Mouse (Mus musculus) embryonic facial prominence, embryonic 13.5 days (tissue): ENCODE measurements at regions not wholly inside any gene's neighbourhood (a gene's known extent, or its start where the extent isn't known, plus 50 kb on each side); places are given as distances from the start of the nearest gene placed in this dataset.
A peak's percentile ranks its signal among the peaks of the same experiment; 100 is the strongest.

Experiments
- ATAC-seq: fragments of 200-750 bp; cut with Nextera tagmentation; 2 replicates; pipeline ENCODE4 v1.8.0; 2017; ENCODE audit warnings: low read depth; ENCODE audit not compliant: insufficient number of reproducible peaks, insufficient read depth, low FRiP score, low TSS enrichment
- H3K27ac ChIP-seq: fragments of 300-500 bp; sonication (generic); 2 replicates; pipeline ENCODE4 v1.5.1; 2015; ENCODE audit warnings: moderate library complexity, mild to moderate bottlenecking, inconsistent platforms
- H3K27me3 ChIP-seq: fragments of 300-500 bp; sonication (generic); 2 replicates; pipeline ENCODE4 v1.6.1; 2015; ENCODE audit warnings: mild to moderate bottlenecking, inconsistent platforms
- H3K36me3 ChIP-seq: fragments of 300-500 bp; sonication (generic); 2 replicates; pipeline ENCODE4 v1.6.1; 2015; ENCODE audit warnings: mild to moderate bottlenecking, inconsistent platforms
- H3K4me1 ChIP-seq: fragments of 300-500 bp; sonication (generic); 2 replicates; pipeline ENCODE4 v1.6.1; 2015; ENCODE audit warnings: inconsistent platforms
- H3K4me2 ChIP-seq: fragments of 300-500 bp; sonication (generic); 2 replicates; pipeline ENCODE4 v1.6.1; 2015; ENCODE audit warnings: moderate library complexity, mild to moderate bottlenecking, inconsistent platforms
- H3K4me3 ChIP-seq: fragments of 300-500 bp; sonication (generic); 2 replicates; pipeline ENCODE4 v1.5.1; 2015; ENCODE audit warnings: mild to moderate bottlenecking, inconsistent platforms
- H3K9ac ChIP-seq: fragments of 300-500 bp; sonication (generic); 2 replicates; pipeline ENCODE4 v1.6.1; 2015; ENCODE audit warnings: mild to moderate bottlenecking, inconsistent platforms
- H3K9me3 ChIP-seq: fragments of 300-500 bp; sonication (generic); 2 replicates; pipeline ENCODE4 v1.6.1; 2016; ENCODE audit warnings: inconsistent platforms
- WGBS: fragments of 180-500 bp; shearing (Covaris S2); methylation state at CpG from one replicate; pipeline ENCODE4 v1.1.7; 2015; ENCODE audit warnings: mixed read lengths; 5-methylcytosine and 5-hydroxymethylcytosine counted together

DNA sequence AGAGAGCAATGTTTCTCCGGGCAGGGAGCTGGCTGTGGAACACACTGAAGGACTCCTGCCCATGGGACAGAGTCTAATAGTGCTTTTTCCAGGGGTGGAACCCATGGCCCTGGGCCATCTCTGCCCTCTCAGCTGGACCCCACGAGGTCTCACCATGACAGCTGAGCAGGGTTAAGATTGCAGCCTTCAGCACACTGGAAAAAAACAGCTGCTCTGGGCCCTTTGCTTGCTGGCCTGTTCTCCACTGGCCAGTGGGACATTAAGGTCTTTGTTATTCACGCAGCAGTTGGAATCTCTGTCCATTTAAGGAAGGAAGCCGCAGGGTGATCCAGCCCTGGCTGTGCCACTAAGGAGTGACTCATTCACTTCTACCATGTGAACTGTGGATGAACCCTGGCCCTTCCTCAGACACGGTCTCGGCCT, 106.3 kb upstream of the 1700016C15Rik start:
- no peak overlapping the region for H3K27ac ChIP-seq
- no peak; the same call in 1 of the 2 replicates for ATAC-seq
- H3K4me1 ChIP-seq, result peaks cover 10% of the 10 kb centered on the region
- 0 out of 2 replicates have a peak, but pooled peaks cover 2% of the 10 kb centered on the region for H3K27me3 ChIP-seq
- 27% methylated on average over 6 of the region's 6 CpGs for WGBS
- no peaks in the 10 kb centered on the region for H3K9me3 ChIP-seq
- no peaks in the 10 kb centered on the region for H3K36me3 ChIP-seq
- H3K4me2 ChIP-seq, result no peak overlapping the region
- H3K9ac ChIP-seq, result no peak overlapping the region
- H3K4me3 ChIP-seq, result no peak overlapping the region

DNA sequence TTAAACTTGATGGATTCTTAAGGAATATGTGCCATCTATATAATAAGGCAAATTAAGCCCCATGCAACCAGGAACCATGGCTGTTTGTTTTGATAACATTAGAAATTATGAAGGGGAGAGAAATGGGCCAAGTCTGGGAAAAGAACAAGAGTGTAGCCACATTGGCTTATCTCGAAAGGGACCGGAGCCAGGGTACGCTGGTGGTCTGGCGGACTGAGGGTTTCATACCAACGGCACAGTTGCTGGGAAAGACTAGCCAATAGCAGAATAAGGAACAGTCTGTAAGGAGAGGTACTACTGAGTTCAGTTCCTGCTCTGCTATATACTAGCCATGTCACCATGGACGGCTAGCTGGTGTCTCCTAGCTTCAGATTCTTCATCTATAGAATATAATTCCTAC, 105.9 kb upstream of the 1700016C15Rik start:
- H3K9ac ChIP-seq, result no peak overlapping the region
- H3K4me2 ChIP-seq, result no peak overlapping the region
- no peaks in the 10 kb centered on the region for H3K9me3 ChIP-seq
- no peak overlapping the region for H3K27ac ChIP-seq
- 70% methylated on average over 6 of the region's 6 CpGs for WGBS
- ATAC-seq, result no peak
- peaks cover 10% of the 10 kb centered on the region for H3K4me1 ChIP-seq
- H3K4me3 ChIP-seq, result no peak overlapping the region
- H3K36me3 ChIP-seq, result no peaks in the 10 kb centered on the region
- 0 out of 2 replicates have a peak, but pooled peaks cover 2% of the 10 kb centered on the region for H3K27me3 ChIP-seq

DNA sequence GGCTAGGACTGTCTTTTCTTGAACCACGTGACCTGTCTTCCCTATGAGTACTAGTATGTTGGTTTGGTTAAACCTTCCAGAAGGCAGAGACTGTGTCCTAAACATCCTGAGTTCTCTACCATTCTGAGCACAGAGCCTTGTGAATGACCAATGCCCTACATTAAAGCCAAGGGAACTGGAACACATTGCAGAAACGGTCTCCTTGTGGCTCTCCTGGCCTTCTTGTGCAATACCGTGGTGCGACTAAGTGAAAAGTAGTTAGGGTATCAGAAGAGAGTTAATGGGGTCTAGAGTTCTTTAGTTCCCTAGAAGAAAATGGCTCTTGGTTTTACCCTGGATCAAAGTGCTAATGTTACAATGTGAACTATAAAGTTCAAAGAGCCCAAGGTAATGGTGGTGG, 101.8 kb upstream of the 1700016C15Rik start:
- Histone ChIP-seq H3K36me3 (no peaks in the 10 kb centered on the region), H3K9ac (no peak overlapping the region), H3K4me2 (no peak overlapping the region), H3K27me3 (0 out of 2 replicates have a peak, but pooled peaks cover 2% of the 10 kb centered on the region), H3K4me1 (peaks cover 6% of the 10 kb centered on the region), H3K9me3 (no peaks in the 10 kb centered on the region), H3K27ac (no peak overlapping the region), H3K4me3 (no peak overlapping the region)
- 94% methylated on average over 4 of the region's 4 CpGs for WGBS
- no peak for ATAC-seq

- Histone ChIP-seq H3K9me3 (no peaks in the 10 kb centered on the region), H3K27me3 (peaks cover 6% of the 10 kb centered on the region; the same call in 1 of the 2 replicates), H3K27ac (no peak overlapping the region), H3K9ac (no peak overlapping the region), H3K36me3 (no peaks in the 10 kb centered on the region), H3K4me1 (no peaks in the 10 kb centered on the region), H3K4me3 (no peak overlapping the region), H3K4me2 (no peak overlapping the region)
- ATAC-seq, result no peak
- 86% methylated on average over 9 of the region's 9 CpGs for WGBS
These were observed 95.5 kb upstream of the 1700016C15Rik start for GRCm38 (mm10) chr1:177633966-177634602.

GRCm38 (mm10) chr1:177637061-177637460, 92.6 kb upstream of the 1700016C15Rik start:
- H3K4me1 ChIP-seq, result peaks cover 16% of the 10 kb centered on the region
- no peak overlapping the region for H3K27ac ChIP-seq
- H3K4me2 ChIP-seq, result no peak overlapping the region
- H3K9ac ChIP-seq, result no peak overlapping the region
- ATAC-seq, result no peak
- H3K36me3 ChIP-seq, result no peaks in the 10 kb centered on the region
- WGBS, result 76% methylated on average over 9 of the region's 9 CpGs
- H3K4me3 ChIP-seq, result no peak overlapping the region
- no peaks in the 10 kb centered on the region for H3K9me3 ChIP-seq
- H3K27me3 ChIP-seq, result peaks cover 6% of the 10 kb centered on the region; the same call in 1 of the 2 replicates

DNA sequence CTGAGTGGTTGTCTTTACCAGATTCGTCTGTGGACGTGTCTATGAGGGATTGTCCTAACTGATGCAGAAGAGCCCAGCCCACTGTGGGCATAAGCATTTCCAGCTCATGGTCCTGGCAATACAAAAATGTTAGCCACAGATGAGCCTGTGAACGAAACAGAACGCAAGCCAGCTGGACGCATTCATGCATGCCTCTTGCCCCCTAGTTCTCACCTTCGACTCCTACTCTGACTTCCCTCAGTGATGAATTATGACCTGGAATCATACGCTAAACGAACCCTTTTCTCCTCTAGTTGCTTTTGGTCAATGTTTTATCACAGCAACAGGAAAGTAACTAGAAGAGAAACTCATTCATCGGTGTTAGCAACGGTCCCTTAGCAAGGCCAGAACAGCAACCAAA, 91.2 kb upstream of the 1700016C15Rik start:
- no peak overlapping the region for H3K4me2 ChIP-seq
- no peaks in the 10 kb centered on the region for H3K9me3 ChIP-seq
- H3K9ac ChIP-seq, result no peak overlapping the region
- H3K27ac ChIP-seq, result no peak overlapping the region
- H3K27me3 ChIP-seq, result peaks cover 6% of the 10 kb centered on the region; the same call in 1 of the 2 replicates
- no peaks in the 10 kb centered on the region for H3K36me3 ChIP-seq
- WGBS, result 89% methylated on average over 10 of the region's 10 CpGs
- no peak for ATAC-seq
- no peak overlapping the region for H3K4me3 ChIP-seq
- peaks cover 16% of the 10 kb centered on the region for H3K4me1 ChIP-seq

GRCm38 (mm10) chr1:177639931-177640846, 89.4 kb upstream of the 1700016C15Rik start:
- peaks cover 16% of the 10 kb centered on the region for H3K4me1 ChIP-seq
- WGBS, result 17% methylated on average over 20 of the region's 20 CpGs
- no peaks in the 10 kb centered on the region for H3K36me3 ChIP-seq
- no peak overlapping the region for H3K9ac ChIP-seq
- H3K4me2 ChIP-seq, result peak overlapping the region; percentile 48
- ATAC-seq, result peak; percentile 35; the same call in 1 of the 2 replicates
- no peak overlapping the region for H3K27ac ChIP-seq
- no peaks in the 10 kb centered on the region for H3K9me3 ChIP-seq
- H3K27me3 ChIP-seq, result peaks cover 6% of the 10 kb centered on the region; the same call in 1 of the 2 replicates
- peak overlapping the region; percentile 21; the same call in 1 of the 2 replicates for H3K4me3 ChIP-seq

DNA sequence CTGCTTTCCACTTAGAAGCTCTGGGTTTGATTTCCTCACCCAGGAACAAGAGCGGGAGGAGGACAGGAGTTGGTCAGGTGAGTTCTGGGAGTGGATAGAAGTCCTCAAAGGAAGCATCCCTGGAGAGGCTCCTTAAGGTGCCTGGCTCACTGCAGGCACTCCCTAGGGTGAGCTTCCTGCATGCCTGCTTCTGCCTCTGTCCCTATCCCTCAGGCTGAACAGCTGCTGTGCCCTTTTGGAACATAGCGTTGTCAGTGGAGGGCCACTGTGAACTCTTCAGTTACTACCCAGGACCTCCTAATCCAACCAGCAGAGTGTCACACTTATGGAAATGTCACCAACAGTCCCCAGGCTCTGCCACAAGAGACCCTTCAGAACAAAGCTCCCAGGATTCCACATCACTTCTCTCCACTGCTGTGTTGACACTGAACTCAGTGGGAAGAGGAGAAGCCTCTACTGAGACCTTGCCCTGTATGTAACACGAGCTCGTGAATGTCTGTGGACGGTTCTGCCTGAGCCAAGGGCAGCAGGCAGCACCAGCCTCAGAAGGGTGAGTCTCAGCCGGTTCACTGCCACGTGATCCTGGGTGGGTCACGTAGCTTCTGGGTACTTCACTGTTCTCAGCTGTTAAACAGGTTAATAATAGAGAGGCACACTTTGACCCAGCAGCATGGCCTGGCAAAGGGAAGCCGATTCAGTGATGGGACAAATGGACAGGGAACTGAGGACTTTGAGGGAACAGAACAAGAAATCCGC, 86.7 kb upstream of the 1700016C15Rik start:
- no peak overlapping the region for H3K27ac ChIP-seq
- ATAC-seq, result no peak

GRCm38 (mm10) chr1:177643662-177644061, 86.0 kb upstream of the 1700016C15Rik start:
- H3K9ac ChIP-seq, result no peak overlapping the region
- 94% methylated on average over 3 of the region's 3 CpGs for WGBS
- peaks cover 3% of the 10 kb centered on the region; the same call in 1 of the 2 replicates for H3K27me3 ChIP-seq
- H3K27ac ChIP-seq, result no peak overlapping the region
- no peak overlapping the region for H3K4me3 ChIP-seq
- no peak overlapping the region for H3K4me2 ChIP-seq
- no peaks in the 10 kb centered on the region for H3K9me3 ChIP-seq
- ATAC-seq, result no peak
- H3K4me1 ChIP-seq, result peaks cover 16% of the 10 kb centered on the region
- no peaks in the 10 kb centered on the region for H3K36me3 ChIP-seq

More for the DNA sequence above, 86.7 kb upstream of the 1700016C15Rik start:
- H3K27me3 ChIP-seq, result peaks cover 6% of the 10 kb centered on the region; the same call in 1 of the 2 replicates
- no peaks in the 10 kb centered on the region for H3K36me3 ChIP-seq
- no peak overlapping the region for H3K9ac ChIP-seq
- H3K9me3 ChIP-seq, result no peaks in the 10 kb centered on the region
- peaks cover 16% of the 10 kb centered on the region for H3K4me1 ChIP-seq
- no peak overlapping the region for H3K4me2 ChIP-seq
- H3K4me3 ChIP-seq, result no peak overlapping the region
- 58% methylated on average over 10 of the region's 10 CpGs for WGBS

DNA sequence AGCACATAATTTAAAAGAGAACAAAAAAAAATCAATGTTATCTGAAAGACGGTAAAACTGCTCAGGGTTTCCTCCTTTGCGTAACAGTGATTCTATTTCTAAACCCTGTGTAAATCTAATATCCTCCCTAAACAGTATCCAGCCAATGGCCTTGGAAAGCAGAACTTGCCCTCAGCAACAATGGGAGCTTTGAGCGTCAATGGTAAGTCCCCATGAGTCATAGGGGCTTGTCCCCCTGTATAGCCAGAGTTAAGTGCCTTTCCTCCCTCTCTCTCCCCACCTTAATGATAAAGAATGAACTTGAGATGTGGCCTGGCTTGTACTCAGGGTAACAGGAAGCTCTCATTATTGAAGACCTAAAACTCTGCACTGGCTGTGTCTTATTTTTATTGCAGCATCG, 85.4 kb upstream of the 1700016C15Rik start:
- H3K4me3 ChIP-seq, result no peak overlapping the region
- 78% methylated on average over 4 of the region's 4 CpGs for WGBS
- no peaks in the 10 kb centered on the region for H3K36me3 ChIP-seq
- ATAC-seq, result no peak
- H3K27ac ChIP-seq, result no peak overlapping the region
- H3K4me2 ChIP-seq, result no peak overlapping the region
- peaks cover 22% of the 10 kb centered on the region for H3K4me1 ChIP-seq
- no peaks in the 10 kb centered on the region for H3K27me3 ChIP-seq
- H3K9me3 ChIP-seq, result no peaks in the 10 kb centered on the region
- H3K9ac ChIP-seq, result no peak overlapping the region

GRCm38 (mm10) chr1:177645327-177645726, 84.3 kb upstream of the 1700016C15Rik start:
- peaks cover 20% of the 10 kb centered on the region for H3K4me1 ChIP-seq
- no peak overlapping the region for H3K9ac ChIP-seq
- H3K4me3 ChIP-seq, result no peak overlapping the region
- no peaks in the 10 kb centered on the region for H3K36me3 ChIP-seq
- WGBS, result 75% methylated on average over 4 of the region's 4 CpGs
- no peak overlapping the region for H3K4me2 ChIP-seq
- no peaks in the 10 kb centered on the region for H3K9me3 ChIP-seq
- no peaks in the 10 kb centered on the region for H3K27me3 ChIP-seq
- H3K27ac ChIP-seq, result no peak overlapping the region
- ATAC-seq, result no peak
